17 mouse cellular contexts compared by ENCODE assay signal in genomic region chr14:34297038-34297437, GRCm38 (mm10). TPM values are rescaled to one million over a fixed set of nuclear protein-coding genes. Genes with fewer than 3 reads are reported as not detected.
DNase-seq lines count a peak whose midpoint lies in the region; ATAC-seq and TF ChIP-seq lines count a peak whose summit lies in the region.
"Had no signal": no experiment of that assay in that cellular context is flagged by ENCODE, and none has a peak within 500 bp of the region (broad histone marks: within the 10 kb centered on the region; RNA-seq: fewer than 3 reads in every experiment).

No protein-coding gene starts in this region.

- no peak overlapping the region; the same call in 1 of the 2 replicates for H3K4me3 ChIP-seq in spleen, adult 2 months (ENCODE audit: extremely low read depth, insufficient read depth, insufficient read length)
- H3K4me3 ChIP-seq: embryonic facial prominence, embryonic 13.5 days; heart, embryonic 13.5 days; limb, embryonic 13.5 days; stomach, embryonic 15.5 days had no signal

- TF ChIP-seq POLR2A in spleen, adult 2 months (IDR thresholded peaks at IDR 0.05; ENCODE audit: low read depth, low read length): no peak

- H3K27me3 ChIP-seq in spleen, adult 2 months (ENCODE audit: control insufficient read depth, insufficient read depth, low read length): no peaks in the 10 kb centered on the region
- H3K27me3 ChIP-seq in splenic B cell, adult 2 months (ENCODE audit: control insufficient read depth, insufficient read depth, low read length, poor library complexity, severe bottlenecking): no peaks in the 10 kb centered on the region
- H3K27me3 ChIP-seq: embryonic facial prominence, embryonic 13.5 days; heart, embryonic 13.5 days; limb, embryonic 13.5 days; stomach, embryonic 15.5 days had no signal

- no peak for DNase-seq in spleen, adult 2 months (ENCODE audit: low read depth in 1 of 2, low spot score in 2 of 2)
- DNase-seq in spleen, postnatal 14 days (ENCODE audit: low spot score in 2 of 2): no peak
- DNase-seq in MN1 (ENCODE audit: low spot score): peak; percentile 56
- peak; percentile 20 for DNase-seq in splenic B cell, adult 2 months (ENCODE audit: low read depth, low spot score)
- DNase-seq in heart, postnatal 10 days: no peak
- DNase-seq in cerebellum, adult 11 months: no peak
- DNase-seq: cerebellum, adult 2 months; layer of hippocampus, adult 9-11 months had no signal

- H3K4me1 ChIP-seq in spleen, adult 2 months (ENCODE audit: control insufficient read depth, insufficient read depth, insufficient read length): peaks cover 4% of the 10 kb centered on the region; the same call in 1 of the 2 replicates
- H3K4me1 ChIP-seq: limb, embryonic 13.5 days had no signal

- peak; percentile 83 for ATAC-seq in granulocyte monocyte progenitor cell, adult 5-6 weeks (replicated peaks; ENCODE audit: poor library complexity, severe bottlenecking)
- no peak for ATAC-seq in CD4-positive, CD25-positive, alpha-beta regulatory T cell, adult 4 months
- ATAC-seq: inflammation-experienced regulatory T-cells, adult 6 months had no signal

- no peaks in the 10 kb centered on the region for H3K36me3 ChIP-seq in spleen, adult 2 months (ENCODE audit: control insufficient read depth, insufficient read depth, low read length)
- H3K36me3 ChIP-seq in splenic B cell, adult 2 months (ENCODE audit: control insufficient read depth, insufficient read depth, low read length, poor library complexity, severe bottlenecking): no peaks in the 10 kb centered on the region
- H3K36me3 ChIP-seq: stomach, embryonic 15.5 days had no signal

- WGBS in spleen, adult 2 months: 59% methylated on average over 4 of the region's 4 CpGs

- no peak for TF ChIP-seq CTCF in spleen, adult 2 months (IDR thresholded peaks at IDR 0.05; ENCODE audit: extremely low read depth, insufficient read depth, insufficient read length, insufficient replicate concordance)

- intact Hi-C loops in heart, postnatal 10 days (cut with DNase I): no loop called here

- peak overlapping the region; percentile 78 for H3K27ac ChIP-seq in spleen, adult 2 months (ENCODE audit: insufficient read depth, low read length)
- H3K27ac ChIP-seq: embryonic facial prominence, embryonic 13.5 days; heart, embryonic 13.5 days; limb, embryonic 13.5 days; stomach, embryonic 15.5 days had no signal

RNA-seq across cellular contexts. Expression of gene Shld2, which starts 13.3 kb away (rescaled TPM):
- polyA plus RNA-seq in spleen, adult 2 months (2012; rRNA removed): 2.4 and 3.3 TPM in 2 replicates
- 6.6 and 16.8 TPM in 2 replicates for total RNA-seq in granulocyte monocyte progenitor cell, adult 5-6 weeks (2014; fragmentation: Nextera tagmentation)
- total RNA-seq in granulocyte monocyte progenitor cell, adult 5-6 weeks (2017): 7.9 and 17.8 TPM in 2 replicates
- polyA plus RNA-seq in CD4-positive, CD25-positive, alpha-beta regulatory T cell, adult 4 months (2017; shearing (Covaris generic)): 10 to 100 TPM in 1 of 2 experiments, 1 to 10 TPM in 1; 8.8 to 12.1 TPM
- total RNA-seq in heart, postnatal 10 days (2021): 1 to 10 TPM; 7.4 to 7.7 TPM

RNA-seq across cellular contexts. Expression of gene Glud1, which starts 13.5 kb away (rescaled TPM):
- 47.7 and 60.1 TPM in 2 replicates for polyA plus RNA-seq in spleen, adult 2 months (2012; rRNA removed)
- total RNA-seq in granulocyte monocyte progenitor cell, adult 5-6 weeks (2014; fragmentation: Nextera tagmentation): 127 and 141 TPM in 2 replicates
- 180 and 222 TPM in 2 replicates for total RNA-seq in granulocyte monocyte progenitor cell, adult 5-6 weeks (2017)
- polyA plus RNA-seq in CD4-positive, CD25-positive, alpha-beta regulatory T cell, adult 4 months (2017; shearing (Covaris generic)): 10 to 100 TPM; 22.9 to 42.0 TPM
- 100 to 1,000 TPM; 130 to 141 TPM for total RNA-seq in heart, postnatal 10 days (2021)

RNA-seq across cellular contexts. Expression of gene Fam25c, which starts 58.2 kb away (rescaled TPM):
- not detected in 2 replicates for polyA plus RNA-seq in spleen, adult 2 months (2012; rRNA removed)
- not detected in 2 replicates for total RNA-seq in granulocyte monocyte progenitor cell, adult 5-6 weeks (2014; fragmentation: Nextera tagmentation)
- not detected in 2 replicates for total RNA-seq in granulocyte monocyte progenitor cell, adult 5-6 weeks (2017)
- polyA plus RNA-seq in CD4-positive, CD25-positive, alpha-beta regulatory T cell, adult 4 months (2017; shearing (Covaris generic)): not detected
- total RNA-seq in heart, postnatal 10 days (2021): not detected
- total RNA-seq: megakaryocyte-erythroid progenitor cell, adult 5-6 weeks had no signal
- polyA plus RNA-seq: cerebellum, adult 2 months; heart, embryonic 13.5 days; inflammation-experienced regulatory T-cells, adult 6 months; neural tube, embryonic 11.5 days had no signal

Comparison
In these comparisons a context has a peak if more than half of its experiments do, and no peak if none do; other contexts are left out.
1. DNase-seq: peak in MN1 (single experiment) and splenic B cell, adult 2 months (single experiment); none in spleen, adult 2 months (0 of 2), spleen, postnatal 14 days (0 of 2), heart, postnatal 10 days (0 of 2) and cerebellum, adult 11 months (single experiment).